ENCODE assay signal across 11 mouse cellular contexts in the genomic region with DNA sequence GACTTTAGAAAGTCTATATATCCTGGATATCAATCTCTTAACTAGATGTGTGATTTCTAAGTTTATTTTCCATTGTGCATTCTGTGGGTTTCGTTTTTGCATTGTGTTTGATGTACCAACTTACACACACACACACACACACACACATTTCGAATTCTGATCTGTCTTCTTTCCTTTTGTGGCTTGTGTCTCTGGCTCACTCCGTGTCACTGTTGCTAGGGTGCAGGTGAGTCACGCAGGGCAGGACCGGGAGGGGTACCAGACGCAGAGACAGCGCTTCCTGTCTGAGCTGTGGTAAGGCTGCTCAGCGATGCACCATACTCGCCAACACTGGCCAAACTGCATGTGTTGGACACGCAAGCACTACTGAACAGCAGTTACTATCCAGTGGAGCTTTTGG.
DNase-seq lines count a peak whose midpoint lies in the region; ATAC-seq and TF ChIP-seq lines count a peak whose summit lies in the region.
"Had no signal": no experiment of that assay in that cellular context is flagged by ENCODE, and none has a peak within 500 bp of the region (broad histone marks: within the 10 kb centered on the region; RNA-seq: fewer than 3 reads in every experiment).

No protein-coding gene starts in this region.

- DNase-seq in thymus, postnatal 10 days (ENCODE audit: low spot score in 2 of 2): peak; percentile 60 to 65
- no peak for DNase-seq in right cerebral cortex, postnatal 10 days (ENCODE audit: low spot score in 2 of 2)
- DNase-seq in ovary, adult 18-20 months (ENCODE audit: low spot score): no peak
- DNase-seq in cerebellum, adult 9-11 months: no peak
- DNase-seq: liver, postnatal 0 days had no signal

- TF ChIP-seq POLR2A in bone marrow macrophage, adult 2 months (IDR thresholded peaks at IDR 0.05; ENCODE audit: borderline replicate concordance, low read depth, low read length): no peak
- TF ChIP-seq POLR2A in myocyte (IDR thresholded peaks at IDR 0.05; ENCODE audit: insufficient read length, low read depth): no peak

- no peaks in the 10 kb centered on the region for H3K36me3 ChIP-seq in heart, embryonic 16.5 days (ENCODE audit: control insufficient read depth, insufficient read depth)
- H3K36me3 ChIP-seq in heart, embryonic 11.5 days (ENCODE audit: control insufficient read depth, insufficient read depth, low read length): no peaks in the 10 kb centered on the region
- H3K36me3 ChIP-seq in myocyte (ENCODE audit: control insufficient read depth, insufficient read depth): no peaks in the 10 kb centered on the region
- H3K36me3 ChIP-seq: midbrain, embryonic 15.5 days; stomach, embryonic 15.5 days had no signal

- no peaks in the 10 kb centered on the region for H3K79me2 ChIP-seq in myocyte (ENCODE audit: control insufficient read depth, insufficient read depth)

- H3K4me3 ChIP-seq in heart, embryonic 16.5 days (ENCODE audit: low read length): no peak overlapping the region
- H3K4me3 ChIP-seq in heart, embryonic 11.5 days (ENCODE audit: low read depth, low read length): no peak overlapping the region
- H3K4me3 ChIP-seq in bone marrow macrophage, adult 2 months (ENCODE audit: insufficient read depth, low read length): peak overlapping the region; percentile 8
- H3K4me3 ChIP-seq in myocyte: no peak overlapping the region
- H3K4me3 ChIP-seq: midbrain, embryonic 15.5 days; stomach, embryonic 15.5 days had no signal

- H3ac ChIP-seq in myocyte (ENCODE audit: control insufficient read depth, insufficient read length): no peak overlapping the region

- no peak overlapping the region for H3K9ac ChIP-seq in heart, embryonic 16.5 days (ENCODE audit: low read length)
- H3K9ac ChIP-seq in heart, embryonic 11.5 days (ENCODE audit: low read depth, low read length): no peak overlapping the region
- H3K9ac ChIP-seq: liver, postnatal 0 days; midbrain, embryonic 15.5 days; stomach, embryonic 15.5 days had no signal

- H3K4me2 ChIP-seq in heart, embryonic 16.5 days (ENCODE audit: low read depth, low read length): no peak overlapping the region
- no peak overlapping the region for H3K4me2 ChIP-seq in heart, embryonic 11.5 days
- H3K4me2 ChIP-seq in myocyte (ENCODE audit: low read depth): peak overlapping the region; percentile 72
- H3K4me2 ChIP-seq: midbrain, embryonic 15.5 days; stomach, embryonic 15.5 days had no signal

- no peak overlapping the region for H3K27ac ChIP-seq in heart, embryonic 16.5 days (ENCODE audit: low read length)
- H3K27ac ChIP-seq in heart, embryonic 11.5 days (ENCODE audit: low read depth, low read length): no peak overlapping the region
- H3K27ac ChIP-seq in bone marrow macrophage, adult 2 months (ENCODE audit: insufficient read depth, low read depth, low read length): no peak overlapping the region
- H3K27ac ChIP-seq: midbrain, embryonic 15.5 days; stomach, embryonic 15.5 days had no signal

- WGBS in heart, embryonic 16.5 days: 72% methylated on average over 10 of the region's 10 CpGs
- 76% methylated on average over 10 of the region's 10 CpGs for WGBS in heart, embryonic 11.5 days (ENCODE audit: insufficient replicate concordance)

- 0 out of 2 replicates have a peak, but pooled peaks have one; percentile 37 for ATAC-seq in heart, embryonic 16.5 days (replicated peaks; ENCODE audit: extremely low read depth, insufficient read depth, low FRiP score)
- ATAC-seq in heart, embryonic 11.5 days (replicated peaks; ENCODE audit: insufficient number of reproducible peaks, low FRiP score, low TSS enrichment): no peak
- ATAC-seq: liver, postnatal 0 days; midbrain, embryonic 15.5 days had no signal

- H3K4me1 ChIP-seq in heart, embryonic 16.5 days (ENCODE audit: control insufficient read depth, insufficient read depth, low read length): peaks cover 15% of the 10 kb centered on the region
- H3K4me1 ChIP-seq in heart, embryonic 11.5 days (ENCODE audit: control insufficient read depth, insufficient read depth, low read length): no peaks in the 10 kb centered on the region
- H3K4me1 ChIP-seq in bone marrow macrophage, adult 2 months (ENCODE audit: control insufficient read depth, insufficient read depth, low read length): peaks cover 27% of the 10 kb centered on the region

- TF ChIP-seq CTCF in bone marrow macrophage, adult 2 months (IDR thresholded peaks at IDR 0.05; ENCODE audit: low read depth, low read length): no peak

- H3K9me3 ChIP-seq in heart, embryonic 16.5 days (replicated peaks; ENCODE audit: control insufficient read depth, low read length): no peaks in the 10 kb centered on the region
- no peaks in the 10 kb centered on the region for H3K9me3 ChIP-seq in heart, embryonic 11.5 days (replicated peaks; ENCODE audit: control insufficient read depth, low read length)
- H3K9me3 ChIP-seq: midbrain, embryonic 15.5 days; stomach, embryonic 15.5 days had no signal

- H3K27me3 ChIP-seq in heart, embryonic 16.5 days (ENCODE audit: control insufficient read depth, insufficient read depth, low read length): no peaks in the 10 kb centered on the region
- H3K27me3 ChIP-seq in heart, embryonic 11.5 days (ENCODE audit: control insufficient read depth, insufficient read depth, low read length): no peaks in the 10 kb centered on the region
- no peaks in the 10 kb centered on the region for H3K27me3 ChIP-seq in myocyte (ENCODE audit: control insufficient read depth, insufficient read depth, insufficient read length)
- H3K27me3 ChIP-seq: midbrain, embryonic 15.5 days; stomach, embryonic 15.5 days had no signal

TF ChIP-seq in myocyte, 11 proteins besides CTCF, POLR2A, EP300 and RAD21:
- TF ChIP-seq SRF (IDR thresholded peaks at IDR 0.05; ENCODE audit: control insufficient read depth, insufficient read length, low read depth) (no peak), MYOD1 (IDR thresholded peaks at IDR 0.05; ENCODE audit: control insufficient read depth in 1 of 3, insufficient read length in 2 of 3, low read depth in 2 of 3) (no peak), MYOG (IDR thresholded peaks at IDR 0.05; ENCODE audit: control insufficient read depth in 1 of 3, insufficient read depth in 1 of 3, insufficient read length in 2 of 3, low read depth in 2 of 3) (no peak), MAX (IDR thresholded peaks at IDR 0.05; ENCODE audit: low read depth) (no peak), REST (IDR thresholded peaks at IDR 0.05; ENCODE audit: insufficient read depth, insufficient read length) (no peak), USF1 (IDR thresholded peaks at IDR 0.05; ENCODE audit: low read depth) (no peak), TCF3 (IDR thresholded peaks at IDR 0.05; ENCODE audit: insufficient read length, low read depth) (no peak), CEBPB (IDR thresholded peaks at IDR 0.05; ENCODE audit: insufficient read depth, poor library complexity, severe bottlenecking) (no peak), E2F4 (IDR thresholded peaks at IDR 0.05; ENCODE audit: insufficient read depth) (no peak), TCF12 (IDR thresholded peaks at IDR 0.05; ENCODE audit: insufficient read depth, poor library complexity, severe bottlenecking) (no peak), POLR2AphosphoS2 (IDR thresholded peaks at IDR 0.05; ENCODE audit: insufficient read length, low read depth) (no peak)

Comparison
In these comparisons a context has a peak if more than half of its experiments do, and no peak if none do; other contexts are left out.
1. DNase-seq: peak in thymus, postnatal 10 days (2 of 2); none in right cerebral cortex, postnatal 10 days (0 of 2), ovary, adult 18-20 months (single experiment) and cerebellum, adult 9-11 months (single experiment).